Mouse (Mus musculus): ENCODE measurements at regions not wholly inside any gene's neighbourhood (a gene's known extent, or its start where the extent isn't known, plus 50 kb on each side); places are given as distances from the start of the nearest gene placed in this dataset.

DNA sequence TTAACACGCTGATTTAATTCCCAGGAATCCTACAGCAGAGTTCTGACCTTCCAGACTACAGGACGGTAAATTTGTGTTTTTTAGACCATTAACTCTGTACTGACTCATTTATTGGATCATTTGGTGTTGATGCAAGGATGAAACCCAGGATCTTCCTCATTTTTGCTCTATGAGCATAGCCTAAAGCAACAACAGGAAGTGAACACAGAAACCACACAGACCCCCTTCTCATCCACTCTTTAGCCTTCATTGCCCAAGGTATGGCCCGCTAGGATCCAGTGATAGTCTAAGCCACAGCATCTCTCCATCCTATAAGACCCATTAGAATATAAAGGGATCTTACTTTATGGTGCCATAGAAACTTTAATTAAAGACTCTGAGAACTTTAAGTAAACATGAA, 56.5 kb upstream of the Grin2b start:
- DNase-seq (ENCODE audit: low spot score), result no peak
- no peaks in the 10 kb centered on the region for H3K36me3 ChIP-seq
- H3K27ac ChIP-seq, result no peak overlapping the region
- 66% methylated on average over 3 of the region's 3 CpGs for whole genome bisulfite sequencing
- H3K27me3 ChIP-seq (ENCODE audit: insufficient read depth, poor library complexity, severe bottlenecking), result no peaks in the 10 kb centered on the region
- no peak overlapping the region for H3K4me3 ChIP-seq
- H3K9me3 ChIP-seq, result no peaks in the 10 kb centered on the region
- H3K4me1 ChIP-seq, result no peaks in the 10 kb centered on the region

DNA sequence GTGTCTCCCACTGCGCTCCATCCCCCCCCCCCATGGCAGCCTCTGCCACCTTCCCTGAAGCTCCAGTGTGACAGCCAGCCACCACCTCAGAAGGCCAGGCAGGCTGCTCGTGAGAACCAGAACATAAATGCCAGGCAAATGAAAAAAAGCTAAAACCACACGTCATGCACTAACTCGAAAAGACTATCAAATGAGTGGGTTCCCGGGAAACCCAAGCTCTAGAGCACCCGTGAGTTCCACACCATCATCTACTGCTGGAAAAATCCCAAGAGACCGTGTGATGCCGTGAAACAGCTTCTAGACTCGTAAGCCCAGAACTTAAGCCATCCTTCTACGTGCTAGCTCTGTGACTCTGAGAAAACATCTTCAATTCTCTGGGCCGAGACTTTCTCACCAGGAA, 62.2 kb upstream of the Grin2b start:
- Histone ChIP-seq H3K27ac (no peak overlapping the region), H3K27me3 (ENCODE audit: insufficient read depth, poor library complexity, severe bottlenecking) (no peaks in the 10 kb centered on the region), H3K4me3 (no peak overlapping the region), H3K4me1 (peaks cover 6% of the 10 kb centered on the region; the same call in 1 of the 2 replicates), H3K9me3 (no peaks in the 10 kb centered on the region), H3K36me3 (no peaks in the 10 kb centered on the region)
- WGBS, result 87% methylated on average over 11 of the region's 11 CpGs
- no peak for DNase-seq (ENCODE audit: low spot score)

DNA sequence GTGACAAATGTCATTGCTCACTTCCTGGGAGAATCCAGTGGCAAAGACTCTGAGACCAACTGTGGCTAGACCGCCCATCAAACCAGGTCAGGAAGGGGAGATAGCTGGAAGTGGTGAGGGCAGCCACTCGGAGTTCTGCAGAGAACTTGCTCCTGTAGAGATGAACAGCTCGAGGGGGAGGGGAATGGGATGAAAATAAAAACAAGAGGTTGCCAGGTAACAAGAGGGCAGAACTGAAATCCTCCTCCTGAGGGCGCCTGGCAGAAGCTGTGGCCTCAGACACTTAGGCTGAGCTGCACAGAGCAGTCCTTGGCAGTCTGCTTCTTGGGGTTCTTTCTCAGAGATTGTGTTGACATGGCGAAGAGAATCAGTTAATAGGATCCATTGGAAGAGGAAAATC, 65.7 kb upstream of the Grin2b start:
- Histone ChIP-seq H3K27ac (no peak overlapping the region), H3K4me3 (no peak overlapping the region), H3K9me3 (no peaks in the 10 kb centered on the region), H3K4me1 (peaks cover 6% of the 10 kb centered on the region; the same call in 1 of the 2 replicates), H3K27me3 (ENCODE audit: insufficient read depth, poor library complexity, severe bottlenecking) (no peaks in the 10 kb centered on the region), H3K36me3 (no peaks in the 10 kb centered on the region)
- peak; percentile 75 for DNase-seq (ENCODE audit: low spot score)
- 33% methylated on average over 5 of the region's 5 CpGs for WGBS

DNA sequence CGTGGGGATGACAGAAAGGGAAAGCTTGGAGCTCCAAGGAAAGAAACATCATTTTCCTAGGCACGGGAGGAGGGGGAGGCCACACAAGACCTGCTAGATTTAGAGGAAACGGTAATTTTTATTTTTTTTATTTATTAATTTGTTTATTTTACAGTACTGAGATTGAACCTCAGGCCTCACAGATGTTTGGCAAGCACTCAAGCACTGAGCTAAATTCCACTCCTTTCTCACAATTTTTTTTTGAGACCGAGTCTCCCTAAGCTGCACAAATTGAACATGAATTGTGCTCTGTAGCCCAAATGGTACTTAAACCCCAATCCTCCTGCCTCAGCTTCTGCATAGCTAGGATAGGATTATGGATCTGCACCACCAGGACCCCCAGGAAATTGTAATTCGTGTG, 66.1 kb upstream of the Grin2b start:
- Histone ChIP-seq H3K36me3 (no peaks in the 10 kb centered on the region), H3K27me3 (ENCODE audit: insufficient read depth, poor library complexity, severe bottlenecking) (no peaks in the 10 kb centered on the region), H3K27ac (no peak overlapping the region), H3K4me1 (peaks cover 6% of the 10 kb centered on the region; the same call in 1 of the 2 replicates), H3K4me3 (no peak overlapping the region), H3K9me3 (no peaks in the 10 kb centered on the region)
- 76% methylated on average over 5 of the region's 5 CpGs for WGBS
- no peak for DNase-seq (ENCODE audit: low spot score)

DNA sequence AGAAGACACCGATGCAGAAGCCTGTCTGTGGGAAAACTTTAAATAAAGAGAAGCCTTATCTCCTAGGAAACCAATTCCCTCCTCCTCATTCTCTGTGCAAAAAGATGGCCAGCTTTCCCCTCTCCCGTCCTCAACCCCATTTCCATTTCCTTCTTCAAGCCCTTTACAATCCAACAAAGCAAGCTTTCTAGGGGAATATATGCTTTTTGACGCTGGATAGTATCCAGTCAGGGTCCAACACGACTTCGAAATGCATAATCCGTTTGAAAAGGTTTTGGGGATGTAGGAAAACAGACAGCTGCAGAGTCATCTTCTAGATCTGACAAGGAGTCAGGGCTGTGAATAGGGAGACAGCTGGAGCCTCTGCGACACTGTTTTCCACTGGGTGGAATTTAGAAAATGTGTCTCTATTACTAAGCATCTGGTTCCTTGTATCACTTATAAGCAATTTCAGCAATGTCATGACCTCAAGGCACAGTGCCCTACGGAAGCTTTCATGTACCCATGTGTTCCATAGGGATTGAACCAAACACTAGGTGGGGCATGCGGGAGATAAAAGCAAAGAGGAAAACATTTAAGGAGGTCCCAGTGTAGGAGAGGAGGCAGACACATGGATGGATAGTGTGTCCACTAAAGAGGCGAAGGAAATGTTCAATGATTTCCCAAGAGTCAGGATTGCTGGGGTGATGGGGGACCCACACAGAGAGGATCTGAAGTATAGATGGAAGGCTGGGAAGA, 68.4 kb upstream of the Grin2b start:
- Histone ChIP-seq H3K4me1 (peaks cover 6% of the 10 kb centered on the region; the same call in 1 of the 2 replicates), H3K27me3 (ENCODE audit: insufficient read depth, poor library complexity, severe bottlenecking) (no peaks in the 10 kb centered on the region), H3K9me3 (no peaks in the 10 kb centered on the region), H3K4me3 (no peak overlapping the region), H3K27ac (no peak overlapping the region), H3K36me3 (no peaks in the 10 kb centered on the region)
- 69% methylated on average over 10 of the region's 10 CpGs for WGBS
- DNase-seq (ENCODE audit: low spot score), result no peak

GRCm38 (mm10) chr6:136244895-136245294, 71.6 kb upstream of the Grin2b start:
- Histone ChIP-seq H3K27ac (no peak overlapping the region), H3K9me3 (no peaks in the 10 kb centered on the region), H3K4me1 (no peaks in the 10 kb centered on the region), H3K27me3 (ENCODE audit: insufficient read depth, poor library complexity, severe bottlenecking) (no peaks in the 10 kb centered on the region), H3K36me3 (no peaks in the 10 kb centered on the region), H3K4me3 (no peak overlapping the region)
- no peak for DNase-seq (ENCODE audit: low spot score)
- 82% methylated on average over 7 of the region's 7 CpGs for WGBS

DNA sequence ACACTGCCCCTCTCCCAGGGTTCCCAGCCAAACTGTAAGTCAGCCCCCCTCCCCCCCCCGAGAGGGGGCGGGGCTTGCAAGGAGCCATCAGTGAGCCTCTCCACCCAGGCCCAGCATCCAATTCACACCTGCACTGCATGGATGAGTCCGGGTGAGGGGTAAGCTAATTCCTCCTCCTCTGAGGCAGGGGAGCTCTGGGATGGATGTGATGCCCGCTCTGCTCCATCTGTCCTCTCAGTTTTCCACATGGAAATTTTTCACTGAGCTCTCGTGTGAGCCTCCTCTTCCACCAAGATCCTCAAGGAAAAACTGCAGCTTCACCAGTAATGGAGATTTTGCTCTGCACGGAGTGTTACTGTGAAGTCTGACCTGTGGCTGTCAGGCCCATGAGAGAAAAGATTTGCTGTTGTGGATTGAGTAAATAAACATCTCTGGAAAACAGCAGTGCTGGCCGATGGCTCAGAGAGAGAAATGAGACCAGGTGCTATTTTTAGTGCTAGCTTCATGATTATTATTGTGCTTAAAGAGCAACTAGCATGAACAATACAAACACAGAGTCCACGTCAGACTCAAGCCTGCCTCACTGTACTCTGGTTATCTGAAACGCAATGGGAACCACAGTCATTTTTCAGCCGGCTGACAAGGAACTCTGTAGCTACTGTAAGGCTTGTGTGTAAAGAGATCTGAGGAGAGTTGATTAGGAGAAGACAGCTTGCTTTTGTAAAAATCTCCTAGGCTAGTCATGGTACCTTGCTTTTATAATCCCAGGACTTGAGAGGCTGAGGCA, 71.4 kb upstream of the Gm8994 start:
- Histone ChIP-seq H3K27ac (no peak overlapping the region), H3K27me3 (ENCODE audit: insufficient read depth, poor library complexity, severe bottlenecking) (no peaks in the 10 kb centered on the region), H3K4me3 (no peak overlapping the region), H3K4me1 (no peaks in the 10 kb centered on the region), H3K9me3 (no peaks in the 10 kb centered on the region), H3K36me3 (no peaks in the 10 kb centered on the region)
- DNase-seq (ENCODE audit: low spot score), result no peak
- WGBS, result 32% methylated on average over 10 of the region's 10 CpGs

DNA sequence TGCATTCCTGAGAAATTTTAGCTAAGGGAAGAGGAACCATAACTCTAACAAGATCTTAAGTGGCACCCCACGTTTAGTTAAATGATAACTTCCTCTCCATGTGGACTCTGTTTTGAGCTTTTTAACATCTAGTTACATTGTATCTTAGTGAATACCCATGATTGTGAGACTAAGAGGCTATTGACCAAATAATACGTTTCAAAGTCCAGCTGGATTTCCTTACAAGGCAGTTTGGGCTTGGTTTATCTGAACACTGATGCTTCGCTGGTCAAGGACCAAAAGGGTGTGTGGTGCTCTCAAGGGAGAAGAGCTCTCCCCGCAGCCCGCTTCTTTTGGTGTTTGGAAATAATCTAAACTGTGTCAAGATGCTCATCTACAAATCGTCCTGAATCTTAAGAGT, 51.6 kb upstream of the Gm8994 start:
- Histone ChIP-seq H3K27me3 (ENCODE audit: insufficient read depth, poor library complexity, severe bottlenecking) (no peaks in the 10 kb centered on the region), H3K9me3 (no peaks in the 10 kb centered on the region), H3K36me3 (no peaks in the 10 kb centered on the region), H3K4me3 (no peak overlapping the region), H3K4me1 (no peaks in the 10 kb centered on the region), H3K27ac (no peak overlapping the region)
- no peak for DNase-seq (ENCODE audit: low spot score)
- WGBS, result 76% methylated on average over 6 of the region's 6 CpGs

DNA sequence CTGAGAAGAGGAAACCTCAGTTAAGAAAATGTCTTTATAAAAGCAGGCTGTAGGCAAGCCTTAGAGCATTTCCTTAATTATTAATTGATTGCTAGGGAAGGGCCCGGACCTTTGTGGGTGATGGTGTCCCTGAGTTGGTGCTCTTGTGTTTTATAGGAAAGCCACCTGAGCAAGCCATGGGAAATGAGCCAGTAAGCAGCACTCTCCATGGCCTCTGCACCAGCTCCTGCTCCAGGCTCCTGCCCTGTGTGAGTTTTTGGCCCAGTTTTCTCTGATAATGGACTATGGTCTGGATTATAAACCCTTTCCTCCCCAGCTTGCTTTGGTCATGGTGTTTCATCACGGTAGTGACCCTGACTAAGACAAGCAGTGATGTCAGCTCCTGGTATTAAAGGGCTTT, 50.6 kb upstream of the Gm8994 start:
- Histone ChIP-seq H3K4me1 (no peaks in the 10 kb centered on the region), H3K4me3 (no peak overlapping the region), H3K27me3 (ENCODE audit: insufficient read depth, poor library complexity, severe bottlenecking) (no peaks in the 10 kb centered on the region), H3K36me3 (no peaks in the 10 kb centered on the region), H3K27ac (no peak overlapping the region), H3K9me3 (no peaks in the 10 kb centered on the region)
- WGBS, result 81% methylated on average over 2 of the region's 2 CpGs
- no peak for DNase-seq (ENCODE audit: low spot score)

All from heart, embryonic 10.5 days (tissue).